Mouse (Mus musculus) embryonic facial prominence, embryonic 14.5 days (tissue): Measurements from ENCODE around the gene Xab2. TPM values are rescaled to one million over a fixed set of nuclear protein-coding genes. Genes with fewer than 3 reads are reported as not detected.

ENCODE experiments used
- ATAC-seq: fragments of 200-750 bp; cut with Nextera tagmentation; 2 replicates; pipeline ENCODE4 v1.8.0; 2017; ENCODE audit warnings: low read depth, moderate number of reproducible peaks, moderate TSS enrichment
- DNase-seq: peaks from one replicate; pipeline ENCODE4 v3.0.0-alpha.2; 2015; ENCODE audit warnings: low spot score
- H3K27ac ChIP-seq: fragments of 300-500 bp; sonication (generic); replicated peaks from 2 replicates; pipeline ENCODE4 v1.5.1; 2014; ENCODE audit warnings: low read depth, mild to moderate bottlenecking, low read length, moderate library complexity
- H3K27me3 ChIP-seq: fragments of 300-500 bp; sonication (generic); replicated peaks from 2 replicates; pipeline ENCODE4 v1.6.1; 2014; ENCODE audit warnings: low read length; ENCODE audit not compliant: control insufficient read depth, insufficient read depth
- H3K36me3 ChIP-seq: fragments of 300-500 bp; sonication (generic); 2 replicates; pipeline ENCODE4 v1.6.1; 2014; ENCODE audit warnings: low read length, mixed read lengths; ENCODE audit not compliant: control insufficient read depth, insufficient read depth
- H3K4me1 ChIP-seq: fragments of 300-500 bp; sonication (generic); 2 replicates; pipeline ENCODE4 v1.6.1; 2014; ENCODE audit warnings: antibody characterized with exemption, low read length; ENCODE audit not compliant: control insufficient read depth, insufficient read depth
- H3K4me2 ChIP-seq: fragments of 300-500 bp; sonication (generic); 2 replicates; pipeline ENCODE4 v1.6.1; 2014; ENCODE audit warnings: low read depth, mild to moderate bottlenecking, low read length, moderate library complexity, mixed read lengths
- H3K4me3 ChIP-seq: fragments of 300-500 bp; sonication (generic); 2 replicates; pipeline ENCODE4 v1.5.1; 2014; ENCODE audit warnings: low read depth, mild to moderate bottlenecking, low read length
- H3K9ac ChIP-seq: fragments of 300-500 bp; sonication (generic); 2 replicates; pipeline ENCODE4 v1.6.1; 2014; ENCODE audit warnings: low read depth, mild to moderate bottlenecking, low read length, moderate library complexity, mixed read lengths
- H3K9me3 ChIP-seq: fragments of 300-500 bp; sonication (generic); 2 replicates; pipeline ENCODE4 v1.6.1; 2016; ENCODE audit warnings: low read length; ENCODE audit not compliant: control insufficient read depth
- WGBS: fragments of 180-500 bp; shearing (Covaris S2); extraction: QIAGEN DNeasy Blood & Tissue Kit; methylation state at CpG from one replicate; pipeline ENCODE4 v1.1.7; 2014; 5-methylcytosine and 5-hydroxymethylcytosine counted together
- polyA plus RNA-seq: library from polyadenylated mRNA; unstranded; fragments of >200 nt; fragmentation: Nextera tagmentation; extraction: Ambion mirVana; gene quantifications from 2 replicates; pipeline ENCODE4 v1.2.1, GENCODE M21; 2014

Xab2 gene
- polyA plus RNA-seq, 1 experiment from 2014 or later, result 41.3 TPM

GRCm38 (mm10) chr8:3600401-3600800, 20.7 kb downstream of the Xab2 start:
- Histone ChIP-seq H3K9ac (no peak overlapping the region), H3K4me3 (no peak overlapping the region), H3K4me1 (no peaks in the 10 kb centered on the region), H3K27ac (no peak overlapping the region), H3K27me3 (no peaks in the 10 kb centered on the region), H3K4me2 (no peak overlapping the region), H3K36me3 (0 out of 2 replicates have a peak, but pooled peaks cover 3% of the 10 kb centered on the region), H3K9me3 (no peaks in the 10 kb centered on the region)
- no peak for DNase-seq
- 80% methylated on average over 6 of the region's 6 CpGs for WGBS
- no peak for ATAC-seq

- no peaks in the 10 kb centered on the region for H3K27me3 ChIP-seq
- no peaks in the 10 kb centered on the region for H3K9me3 ChIP-seq
- no peaks in the 10 kb centered on the region for H3K4me1 ChIP-seq
- 47% methylated on average over 1 of the region's 1 CpGs for WGBS
- H3K4me3 ChIP-seq, result no peak overlapping the region
- no peak for ATAC-seq
- no peak overlapping the region for H3K4me2 ChIP-seq
- DNase-seq, result no peak
- H3K9ac ChIP-seq, result no peak overlapping the region
- 0 out of 2 replicates have a peak, but pooled peaks cover 3% of the 10 kb centered on the region for H3K36me3 ChIP-seq
- H3K27ac ChIP-seq, result no peak overlapping the region
These were observed 21.9 kb downstream of the Xab2 start for GRCm38 (mm10) chr8:3599219-3599618.

GRCm38 (mm10) chr8:3598054-3598453, 23.1 kb downstream of the Xab2 start:
- Histone ChIP-seq H3K4me3 (no peak overlapping the region), H3K4me2 (no peak overlapping the region), H3K36me3 (0 out of 2 replicates have a peak, but pooled peaks cover 3% of the 10 kb centered on the region), H3K4me1 (no peaks in the 10 kb centered on the region), H3K27ac (no peak overlapping the region), H3K9me3 (no peaks in the 10 kb centered on the region), H3K27me3 (no peaks in the 10 kb centered on the region), H3K9ac (no peak overlapping the region)
- 88% methylated on average over 3 of the region's 3 CpGs for WGBS
- ATAC-seq (no peak), DNase-seq (no peak)

GRCm38 (mm10) chr8:3594466-3594865, 26.6 kb downstream of the Xab2 start:
- no peak for ATAC-seq
- no peaks in the 10 kb centered on the region for H3K27me3 ChIP-seq
- 86% methylated on average over 2 of the region's 2 CpGs for WGBS
- no peak overlapping the region for H3K9ac ChIP-seq
- DNase-seq, result no peak
- no peak overlapping the region for H3K4me3 ChIP-seq
- no peak overlapping the region for H3K27ac ChIP-seq
- no peaks in the 10 kb centered on the region for H3K4me1 ChIP-seq
- H3K9me3 ChIP-seq, result no peaks in the 10 kb centered on the region
- 0 out of 2 replicates have a peak, but pooled peaks cover 3% of the 10 kb centered on the region for H3K36me3 ChIP-seq
- no peak overlapping the region for H3K4me2 ChIP-seq

GRCm38 (mm10) chr8:3593470-3593869, 27.6 kb downstream of the Xab2 start:
- WGBS, result 66% methylated on average over 3 of the region's 3 CpGs
- Histone ChIP-seq H3K9ac (no peak overlapping the region), H3K4me2 (no peak overlapping the region), H3K4me3 (no peak overlapping the region), H3K27me3 (no peaks in the 10 kb centered on the region), H3K27ac (no peak overlapping the region), H3K9me3 (no peaks in the 10 kb centered on the region), H3K4me1 (no peaks in the 10 kb centered on the region), H3K36me3 (0 out of 2 replicates have a peak, but pooled peaks cover 3% of the 10 kb centered on the region)
- DNase-seq, result no peak
- no peak for ATAC-seq

- DNase-seq, result no peak
- ATAC-seq, result peak; percentile 24
- WGBS, result 1% methylated on average over 11 of the region's 11 CpGs
- H3K4me1 ChIP-seq, result peaks cover 3% of the 10 kb centered on the region; the same call in 1 of the 2 replicates
- peak overlapping the region; percentile 87 for H3K4me2 ChIP-seq
- H3K9me3 ChIP-seq, result no peaks in the 10 kb centered on the region
- H3K4me3 ChIP-seq, result peak overlapping the region; percentile 74
- H3K27me3 ChIP-seq, result no peaks in the 10 kb centered on the region
- peak overlapping the region; percentile 77 for H3K9ac ChIP-seq
- H3K27ac ChIP-seq, result no peak overlapping the region
- no peaks in the 10 kb centered on the region for H3K36me3 ChIP-seq
These were observed 32.9 kb downstream of the Xab2 start for GRCm38 (mm10) chr8:3588258-3588633.

- peak; percentile 92 for ATAC-seq
- H3K4me2 ChIP-seq, result peak overlapping the region; percentile 87
- no peaks in the 10 kb centered on the region for H3K27me3 ChIP-seq
- WGBS, result 0% methylated on average over 25 of the region's 77 CpGs
- H3K9ac ChIP-seq, result peak overlapping the region; percentile 77
- no peaks in the 10 kb centered on the region for H3K9me3 ChIP-seq
- peak overlapping the region; percentile 19; the same call in 1 of the 2 replicates for H3K27ac ChIP-seq
- H3K4me3 ChIP-seq, result peak overlapping the region; percentile 74
- peaks cover 3% of the 10 kb centered on the region; the same call in 1 of the 2 replicates for H3K4me1 ChIP-seq
- no peaks in the 10 kb centered on the region for H3K36me3 ChIP-seq
- DNase-seq, result peak; percentile 84
These were observed 33.5 kb downstream of the Xab2 start for GRCm38 (mm10) chr8:3587391-3588257.

- Histone ChIP-seq H3K27ac (peak within 1 kb of the TSS; percentile 19; the same call in 1 of the 2 replicates), H3K36me3 (no peaks in the 10 kb centered on the region), H3K4me2 (peak within 1 kb of the TSS; percentile 87), H3K4me3 (peak within 1 kb of the TSS; percentile 74), H3K9me3 (no peaks in the 10 kb centered on the region), H3K27me3 (no peaks in the 10 kb centered on the region), H3K4me1 (peaks cover 3% of the 10 kb centered on the region; the same call in 1 of the 2 replicates), H3K9ac (peak within 1 kb of the TSS; percentile 77)
- ATAC-seq, result no peak
- 6% methylated on average over 3 of the region's 7 CpGs for WGBS
- DNase-seq, result no peak
These were observed 34.1 kb downstream of the Xab2 start, which contains the start of gene Camsap3 for GRCm38 (mm10) chr8:3586993-3587390. Gene Camsap3 (plus strand): TSS chr8:3587293.
